Mouse (Mus musculus) kidney, adult 2 months (tissue): ENCODE results near the gene Sdk2.

ENCODE experiments used
- CTCF ChIP-seq: fragments of 200-500 bp; conservative IDR thresholded peaks from 2 replicates; pipeline ENCODE4 v1.5.1; 2011; ENCODE audit warnings: low read depth, mild to moderate bottlenecking, control low read depth, low read length, moderate library complexity, mixed read lengths; ENCODE audit not compliant: insufficient read depth, insufficient read length
- POLR2A ChIP-seq: fragments of 200-500 bp; IDR thresholded peaks from one replicate; pipeline ENCODE4 v1.6.1; 2011; ENCODE audit warnings: low read depth, low read length, control low read depth

GRCm38 (mm10) chr11:114066951-114067762 lies at the start of gene Sdk2:
- TF ChIP-seq CTCF: no peak
- no peak for TF ChIP-seq POLR2A
